Mouse (Mus musculus): Measurements from ENCODE around the gene Foxj1. TPM values are rescaled to one million over a fixed set of nuclear protein-coding genes. Genes with fewer than 3 reads are reported as not detected.
"Not testable (repeated sequence)": the region's sequence is repeated elsewhere in the genome, so short reads cannot be mapped to it uniquely, and the experiment has no call there.

The Foxj1 gene
- polyA plus RNA-seq, 1 experiment from 2014 or later, result 0.20 TPM

GRCm38 (mm10) chr11:116369051-116369450, 33.9 kb upstream of the Foxj1 start:
- Histone ChIP-seq H3K36me3 (ENCODE audit: control insufficient read depth, insufficient read depth, low read length) (no peaks in the 10 kb centered on the region), H3K4me1 (ENCODE audit: control insufficient read depth, insufficient read depth, low read length) (peaks cover 2% of the 10 kb centered on the region; the same call in 1 of the 2 replicates), H3K4me2 (ENCODE audit: low read depth, severe bottlenecking) (no peak overlapping the region), H3K9me3 (ENCODE audit: control insufficient read depth, low read length) (no peaks in the 10 kb centered on the region), H3K27ac (replicated peaks; ENCODE audit: low read depth, low read length) (no peak overlapping the region), H3K27me3 (ENCODE audit: control insufficient read depth, insufficient read depth, low read length) (no peaks in the 10 kb centered on the region), H3K4me3 (ENCODE audit: low read depth, low read length) (no peak overlapping the region), H3K9ac (ENCODE audit: low read length) (no peak overlapping the region)
- WGBS, result 96% methylated on average over 14 of the region's 14 CpGs
- DNase-seq (ENCODE audit: low spot score) (no peak), ATAC-seq (ENCODE audit: insufficient number of reproducible peaks, low FRiP score, low TSS enrichment, low read depth) (no peak)

- Histone ChIP-seq H3K36me3 (ENCODE audit: control insufficient read depth, insufficient read depth, low read length) (no peaks in the 10 kb centered on the region), H3K4me3 (ENCODE audit: low read depth, low read length) (no peak overlapping the region), H3K4me1 (ENCODE audit: control insufficient read depth, insufficient read depth, low read length) (peaks cover 2% of the 10 kb centered on the region; the same call in 1 of the 2 replicates), H3K9ac (ENCODE audit: low read length) (no peak overlapping the region), H3K27me3 (ENCODE audit: control insufficient read depth, insufficient read depth, low read length) (no peaks in the 10 kb centered on the region), H3K9me3 (ENCODE audit: control insufficient read depth, low read length) (no peaks in the 10 kb centered on the region), H3K27ac (replicated peaks; ENCODE audit: low read depth, low read length) (no peak overlapping the region), H3K4me2 (ENCODE audit: low read depth, severe bottlenecking) (no peak overlapping the region)
- WGBS, result 23% methylated on average over 9 of the region's 9 CpGs
- ATAC-seq (ENCODE audit: insufficient number of reproducible peaks, low FRiP score, low TSS enrichment, low read depth) (no peak), DNase-seq (ENCODE audit: low spot score) (peak; percentile 90)
These were observed 32.9 kb upstream of the Foxj1 start for GRCm38 (mm10) chr11:116368116-116368515.

- no peak overlapping the region for H3K27ac ChIP-seq (replicated peaks; ENCODE audit: low read depth, low read length)
- H3K36me3 ChIP-seq (ENCODE audit: control insufficient read depth, insufficient read depth, low read length), result no peaks in the 10 kb centered on the region
- no peaks in the 10 kb centered on the region for H3K9me3 ChIP-seq (ENCODE audit: control insufficient read depth, low read length)
- H3K4me3 ChIP-seq (ENCODE audit: low read depth, low read length), result no peak overlapping the region
- ATAC-seq (ENCODE audit: insufficient number of reproducible peaks, low FRiP score, low TSS enrichment, low read depth) (no peak), DNase-seq (ENCODE audit: low spot score) (no peak)
- WGBS, result 90% methylated on average over 1 of the region's 1 CpGs
- no peak overlapping the region for H3K9ac ChIP-seq (ENCODE audit: low read length)
- H3K4me2 ChIP-seq (ENCODE audit: low read depth, severe bottlenecking), result no peak overlapping the region
- H3K27me3 ChIP-seq (ENCODE audit: control insufficient read depth, insufficient read depth, low read length), result no peaks in the 10 kb centered on the region
- peaks cover 2% of the 10 kb centered on the region; the same call in 1 of the 2 replicates for H3K4me1 ChIP-seq (ENCODE audit: control insufficient read depth, insufficient read depth, low read length)
These were observed 31.4 kb upstream of the Foxj1 start for GRCm38 (mm10) chr11:116366647-116367046.

- H3K36me3 ChIP-seq (ENCODE audit: control insufficient read depth, insufficient read depth, low read length), result no peaks in the 10 kb centered on the region
- no peak overlapping the region for H3K9ac ChIP-seq (ENCODE audit: low read length)
- peaks cover 2% of the 10 kb centered on the region; the same call in 1 of the 2 replicates for H3K4me1 ChIP-seq (ENCODE audit: control insufficient read depth, insufficient read depth, low read length)
- H3K27ac ChIP-seq (replicated peaks; ENCODE audit: low read depth, low read length), result no peak overlapping the region
- H3K4me3 ChIP-seq (ENCODE audit: low read depth, low read length), result no peak overlapping the region
- ATAC-seq (ENCODE audit: insufficient number of reproducible peaks, low FRiP score, low TSS enrichment, low read depth) (no peak), DNase-seq (ENCODE audit: low spot score) (no peak)
- H3K4me2 ChIP-seq (ENCODE audit: low read depth, severe bottlenecking), result no peak overlapping the region
- no peaks in the 10 kb centered on the region for H3K9me3 ChIP-seq (ENCODE audit: control insufficient read depth, low read length)
- no peaks in the 10 kb centered on the region for H3K27me3 ChIP-seq (ENCODE audit: control insufficient read depth, insufficient read depth, low read length)
- 82% methylated on average over 2 of the region's 2 CpGs for WGBS
These were observed 30.9 kb upstream of the Foxj1 start for GRCm38 (mm10) chr11:116366124-116366523.

GRCm38 (mm10) chr11:116365432-116365831, 30.2 kb upstream of the Foxj1 start:
- 59% methylated on average over 13 of the region's 13 CpGs for WGBS
- H3K4me1 ChIP-seq (ENCODE audit: control insufficient read depth, insufficient read depth, low read length), result peaks cover 2% of the 10 kb centered on the region; the same call in 1 of the 2 replicates
- H3K27ac ChIP-seq (replicated peaks; ENCODE audit: low read depth, low read length), result no peak overlapping the region
- no peak for DNase-seq (ENCODE audit: low spot score)
- no peak overlapping the region for H3K4me2 ChIP-seq (ENCODE audit: low read depth, severe bottlenecking)
- H3K36me3 ChIP-seq (ENCODE audit: control insufficient read depth, insufficient read depth, low read length), result no peaks in the 10 kb centered on the region
- H3K4me3 ChIP-seq (ENCODE audit: low read depth, low read length), result no peak overlapping the region
- H3K27me3 ChIP-seq (ENCODE audit: control insufficient read depth, insufficient read depth, low read length), result no peaks in the 10 kb centered on the region
- H3K9me3 ChIP-seq (ENCODE audit: control insufficient read depth, low read length), result no peaks in the 10 kb centered on the region
- no peak for ATAC-seq (ENCODE audit: insufficient number of reproducible peaks, low FRiP score, low TSS enrichment, low read depth)
- H3K9ac ChIP-seq (ENCODE audit: low read length), result no peak overlapping the region

GRCm38 (mm10) chr11:116362015-116362414, 26.8 kb upstream of the Foxj1 start:
- H3K27me3 ChIP-seq (ENCODE audit: control insufficient read depth, insufficient read depth, low read length), result no peaks in the 10 kb centered on the region

GRCm38 (mm10) chr11:116360915-116361314, 25.7 kb upstream of the Foxj1 start:
- H3K36me3 ChIP-seq (ENCODE audit: control insufficient read depth, insufficient read depth, low read length); DNase-seq (ENCODE audit: low spot score); ATAC-seq (ENCODE audit: insufficient number of reproducible peaks, low FRiP score, low TSS enrichment, low read depth); H3K27ac ChIP-seq (replicated peaks; ENCODE audit: low read depth, low read length); H3K9ac ChIP-seq (ENCODE audit: low read length); H3K4me3 ChIP-seq (ENCODE audit: low read depth, low read length); H3K27me3 ChIP-seq (ENCODE audit: control insufficient read depth, insufficient read depth, low read length); H3K4me1 ChIP-seq (ENCODE audit: control insufficient read depth, insufficient read depth, low read length); H3K4me2 ChIP-seq (ENCODE audit: low read depth, severe bottlenecking); H3K9me3 ChIP-seq (ENCODE audit: control insufficient read depth, low read length): not testable (repeated sequence)
- 97% methylated on average over 5 of the region's 5 CpGs for WGBS

More at GRCm38 (mm10) chr11:116362015-116362414, 26.8 kb upstream of the Foxj1 start:
- peaks cover 2% of the 10 kb centered on the region; the same call in 1 of the 2 replicates for H3K4me1 ChIP-seq (ENCODE audit: control insufficient read depth, insufficient read depth, low read length)
- H3K4me3 ChIP-seq (ENCODE audit: low read depth, low read length), result no peak overlapping the region
- no peak overlapping the region for H3K9ac ChIP-seq (ENCODE audit: low read length)
- 54% methylated on average over 11 of the region's 11 CpGs for WGBS
- H3K27ac ChIP-seq (replicated peaks; ENCODE audit: low read depth, low read length), result no peak overlapping the region
- DNase-seq (ENCODE audit: low spot score), result no peak
- H3K4me2 ChIP-seq (ENCODE audit: low read depth, severe bottlenecking), result no peak overlapping the region
- ATAC-seq (ENCODE audit: insufficient number of reproducible peaks, low FRiP score, low TSS enrichment, low read depth), result no peak
- no peaks in the 10 kb centered on the region for H3K36me3 ChIP-seq (ENCODE audit: control insufficient read depth, insufficient read depth, low read length)
- H3K9me3 ChIP-seq (ENCODE audit: control insufficient read depth, low read length), result no peaks in the 10 kb centered on the region

GRCm38 (mm10) chr11:116359652-116360051, 24.5 kb upstream of the Foxj1 start:
- Histone ChIP-seq H3K4me2 (ENCODE audit: low read depth, severe bottlenecking) (no peak overlapping the region), H3K27ac (replicated peaks; ENCODE audit: low read depth, low read length) (no peak overlapping the region), H3K4me3 (ENCODE audit: low read depth, low read length) (no peak overlapping the region), H3K36me3 (ENCODE audit: control insufficient read depth, insufficient read depth, low read length) (no peaks in the 10 kb centered on the region), H3K9ac (ENCODE audit: low read length) (no peak overlapping the region), H3K27me3 (ENCODE audit: control insufficient read depth, insufficient read depth, low read length) (no peaks in the 10 kb centered on the region), H3K4me1 (ENCODE audit: control insufficient read depth, insufficient read depth, low read length) (no peaks in the 10 kb centered on the region), H3K9me3 (ENCODE audit: control insufficient read depth, low read length) (no peaks in the 10 kb centered on the region)
- DNase-seq (ENCODE audit: low spot score) (no peak), ATAC-seq (ENCODE audit: insufficient number of reproducible peaks, low FRiP score, low TSS enrichment, low read depth) (no peak)
- 85% methylated on average over 12 of the region's 12 CpGs for WGBS

All from limb, embryonic 11.5 days (tissue).